Mouse (Mus musculus) gastrocnemius, adult 18-20 months (tissue): ENCODE measurements around the gene Sec24d. TPM values are rescaled to one million over a fixed set of nuclear protein-coding genes. Genes with fewer than 3 reads are reported as not detected.
A peak's percentile ranks its signal among the peaks of the same experiment; 100 is the strongest.

Experiments
- DNase-seq: peaks from one replicate; pipeline ENCODE4 v3.0.0; 2021; ENCODE audit warnings: low spot score
- total RNA-seq, 2 experiments: library from RNA; stranded (reverse); gene quantifications; 2 replicates each; pipeline ENCODE4 v1.2.3; 2021

Sec24d gene
- total RNA-seq, 2 experiments from 2014 or later = 4.9 to 9.4 TPM

DNA sequence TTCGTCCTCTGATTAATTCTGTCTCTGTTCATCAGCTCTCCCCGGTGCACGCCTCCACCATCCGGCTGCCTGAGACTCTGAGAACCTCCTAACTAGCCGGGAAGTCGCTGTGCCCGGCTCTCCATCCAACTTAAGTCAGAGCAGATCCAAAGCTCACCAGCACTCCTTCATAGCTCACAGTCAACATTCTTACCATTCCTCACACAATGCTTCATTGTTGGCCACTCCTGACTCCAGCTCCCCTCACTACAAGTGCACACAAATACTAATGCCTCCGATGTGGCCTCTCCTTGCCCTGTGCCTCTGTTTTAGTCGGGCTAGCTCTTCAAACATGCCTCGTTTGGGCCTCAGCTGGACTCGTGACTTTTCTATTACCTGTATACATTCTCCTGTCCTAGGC, 29.4 kb downstream of the Sec24d start:
- no peak for DNase-seq

DNA sequence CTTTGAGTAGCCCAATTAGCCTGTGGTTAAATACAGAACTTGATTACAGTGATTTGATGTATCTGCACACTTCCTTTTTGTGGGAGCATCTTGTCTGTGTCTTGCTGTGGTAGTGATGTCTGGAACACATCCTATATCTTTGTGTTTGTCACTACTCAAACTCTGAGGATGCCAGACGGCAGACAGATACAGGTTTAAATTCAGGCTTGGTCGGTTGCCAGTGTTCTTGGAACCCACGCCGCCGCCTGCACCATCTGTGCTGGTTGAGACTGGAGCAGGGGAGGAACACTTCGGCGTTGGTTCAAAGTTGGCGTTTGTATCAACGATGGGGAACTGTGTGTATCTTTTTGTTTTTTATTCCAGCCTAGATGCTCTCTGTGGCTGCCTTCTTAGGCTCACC, 31.0 kb downstream of the Sec24d start:
- no peak for DNase-seq

DNA sequence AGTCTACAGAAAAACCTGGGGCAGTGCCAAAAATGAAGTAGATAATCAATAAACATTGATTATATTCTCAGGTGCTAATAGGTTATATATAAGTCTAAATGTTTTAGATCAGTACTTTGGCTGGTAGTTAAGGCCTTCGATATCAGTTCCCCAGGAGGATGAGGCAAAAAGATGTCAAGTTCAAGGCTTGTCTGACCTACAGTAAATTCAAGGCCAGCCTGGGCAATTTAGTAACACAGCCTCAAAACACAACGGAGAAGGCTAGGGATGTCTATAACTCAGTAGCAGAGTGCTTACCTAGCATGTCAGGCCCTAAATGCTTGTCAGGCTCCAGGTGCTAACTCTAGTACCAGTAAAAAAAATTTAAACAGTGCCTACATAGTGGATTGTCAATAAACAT, 34.3 kb downstream of the Sec24d start:
- DNase-seq = no peak

DNA sequence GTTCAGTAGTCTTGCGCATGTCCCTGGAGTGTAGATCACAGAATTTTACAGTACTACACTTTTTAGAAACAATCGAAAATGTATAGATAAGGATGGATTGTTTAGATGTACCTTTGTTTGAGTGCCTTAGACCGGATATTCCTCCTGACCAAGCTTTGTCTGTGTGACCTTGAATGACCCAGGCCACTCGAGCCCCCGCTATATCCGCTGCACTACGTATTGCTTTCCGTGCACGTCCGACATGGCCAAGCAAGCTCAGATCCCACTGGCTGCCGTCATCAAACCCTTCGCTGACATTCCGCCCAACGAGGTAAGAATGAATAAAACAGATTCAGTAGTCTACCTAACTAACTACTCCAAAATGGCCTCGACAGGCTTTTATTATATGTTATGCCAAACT, 38.4 kb downstream of the Sec24d start:
- no peak for DNase-seq

DNA sequence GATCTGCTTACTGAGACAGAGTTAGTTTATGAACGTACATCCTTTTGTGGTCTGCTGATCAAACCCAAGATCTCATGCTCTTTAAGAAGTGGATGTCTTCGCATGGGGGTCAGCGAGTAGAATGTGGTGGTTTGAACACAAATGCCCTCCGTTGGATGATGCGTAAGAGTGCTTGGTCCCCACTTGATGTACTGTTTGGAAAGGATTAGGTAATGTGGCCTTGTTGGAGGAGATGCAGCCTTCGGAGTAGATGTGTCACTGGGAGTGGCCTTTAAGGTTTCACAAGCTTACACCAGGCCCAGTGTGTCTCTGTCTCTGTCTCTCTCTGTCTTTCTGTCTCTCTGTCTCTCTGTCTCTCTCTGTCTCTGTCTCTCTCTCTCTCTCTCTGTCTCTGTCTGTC, 40.2 kb downstream of the Sec24d start:
- DNase-seq = no peak

DNA sequence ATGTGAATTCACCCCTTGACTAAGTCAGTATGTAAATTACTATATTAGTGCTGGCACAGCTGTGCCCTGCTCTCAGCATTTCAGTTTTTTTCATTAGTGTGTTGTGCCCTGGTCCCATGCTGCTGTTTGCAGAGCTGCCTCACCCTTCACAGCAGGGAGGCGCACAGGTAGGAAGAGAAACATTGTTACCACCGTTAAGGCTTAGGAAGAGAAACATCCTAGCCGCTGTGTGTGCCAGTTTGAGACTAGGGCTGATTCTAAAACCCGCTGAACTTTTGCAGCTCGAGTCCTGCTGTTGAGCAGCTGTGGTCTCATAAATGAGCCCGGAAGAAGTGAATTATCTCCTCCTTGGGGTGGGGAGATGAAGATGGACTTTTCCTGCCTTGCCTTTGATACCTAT, 41.9 kb downstream of the Sec24d start:
- no peak for DNase-seq

DNA sequence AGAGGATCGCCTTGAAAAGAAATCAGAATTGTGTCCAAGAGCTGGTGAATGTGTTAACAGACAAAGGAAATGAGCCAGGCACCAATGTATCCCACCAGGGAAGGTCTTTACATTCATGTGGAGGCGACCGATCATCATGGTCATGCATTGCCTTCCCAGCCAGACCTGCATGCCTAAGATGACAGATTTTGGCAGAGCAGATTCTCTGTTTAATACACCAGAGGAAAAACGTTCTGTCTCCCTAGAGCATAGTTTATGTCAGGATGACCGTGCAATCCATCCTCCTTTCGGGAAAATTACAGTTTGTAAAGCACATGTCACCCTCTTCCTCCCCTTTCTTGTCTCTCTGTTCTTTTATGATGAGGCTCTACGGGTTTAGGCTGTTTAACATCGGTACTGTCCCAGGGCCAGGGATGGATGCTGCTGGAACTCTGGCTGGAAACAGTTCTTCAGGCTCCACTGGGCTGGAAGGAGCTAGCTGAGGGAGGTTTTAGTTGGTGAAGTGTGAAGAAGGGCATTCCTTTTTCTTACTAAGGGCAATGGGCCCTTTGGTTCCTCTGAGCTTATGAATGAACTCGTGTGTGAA, 45.3 kb downstream of the Sec24d start:
- DNase-seq = no peak

DNA sequence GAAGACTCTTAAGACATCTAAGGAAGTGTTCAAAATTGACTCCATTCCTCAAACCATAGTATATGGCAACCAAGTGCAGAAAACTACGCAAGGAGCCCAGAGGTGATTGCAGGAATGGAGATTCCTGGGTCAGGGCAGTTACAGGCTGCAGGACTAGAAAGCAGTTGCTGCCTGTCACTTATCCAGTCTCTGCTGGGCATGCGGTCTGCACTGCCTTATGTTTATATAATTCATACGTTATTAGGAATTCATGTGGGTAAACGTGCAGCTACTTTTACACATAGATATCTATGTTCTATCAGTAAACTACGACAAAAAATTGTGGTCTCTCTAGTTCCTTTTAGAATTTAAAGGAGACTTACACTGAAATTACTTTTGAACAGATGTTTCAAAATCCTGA, 46.2 kb downstream of the Sec24d start:
- no peak for DNase-seq

DNA sequence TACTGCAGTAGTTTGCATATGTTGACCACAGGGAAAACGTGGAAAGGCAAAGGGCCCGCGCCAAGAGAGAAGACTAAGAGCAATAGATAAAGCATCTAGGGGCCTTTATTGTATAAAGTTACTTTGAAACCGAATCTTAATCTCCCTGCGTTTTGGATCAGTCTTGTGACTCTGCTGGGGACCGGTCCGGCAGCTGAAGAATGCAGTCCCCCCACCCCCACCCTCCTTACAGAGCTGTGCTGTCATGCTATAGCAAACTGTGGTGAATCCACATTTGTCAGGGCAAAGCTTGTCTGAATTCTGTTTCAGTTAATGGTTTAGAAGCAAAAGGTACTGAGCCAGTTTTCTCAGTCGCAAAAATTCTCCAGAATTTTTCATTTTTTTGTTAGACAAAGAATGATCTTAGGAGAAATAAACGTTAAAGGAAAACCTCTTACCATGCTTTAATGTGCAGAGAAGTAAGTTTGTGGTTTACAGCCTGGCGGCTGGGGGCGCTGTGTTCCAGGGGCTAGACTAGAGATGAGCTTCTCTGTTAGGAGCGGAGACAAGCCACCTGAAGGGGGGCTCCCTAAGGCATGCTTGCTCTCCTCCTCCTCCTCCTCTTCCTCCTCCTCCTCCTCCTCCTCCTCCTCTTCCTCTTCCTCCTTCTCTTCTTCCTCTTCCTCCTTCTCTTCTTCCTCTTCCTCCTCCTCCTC, 46.8 kb downstream of the Sec24d start:
- no peak for DNase-seq

DNA sequence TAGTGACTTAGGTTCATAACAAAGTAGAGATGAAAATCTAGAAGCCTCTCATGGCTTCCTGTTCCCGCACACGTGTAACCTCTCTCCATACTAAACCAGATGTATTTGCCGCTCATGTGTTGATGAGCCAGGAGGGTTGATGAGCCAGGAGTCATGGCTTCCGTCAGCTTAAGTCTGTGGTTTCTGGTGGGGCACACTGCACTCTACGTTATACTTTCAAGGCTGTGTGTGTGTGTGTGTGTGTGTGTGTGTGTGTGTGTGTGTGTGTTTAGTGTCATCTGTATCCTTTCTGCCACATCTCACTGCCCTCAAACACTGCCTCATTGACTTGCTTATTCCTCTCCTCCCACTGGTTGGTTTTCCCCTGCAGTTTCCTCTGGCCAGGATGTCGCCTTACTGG, 48.8 kb downstream of the Sec24d start:
- DNase-seq = no peak

DNA sequence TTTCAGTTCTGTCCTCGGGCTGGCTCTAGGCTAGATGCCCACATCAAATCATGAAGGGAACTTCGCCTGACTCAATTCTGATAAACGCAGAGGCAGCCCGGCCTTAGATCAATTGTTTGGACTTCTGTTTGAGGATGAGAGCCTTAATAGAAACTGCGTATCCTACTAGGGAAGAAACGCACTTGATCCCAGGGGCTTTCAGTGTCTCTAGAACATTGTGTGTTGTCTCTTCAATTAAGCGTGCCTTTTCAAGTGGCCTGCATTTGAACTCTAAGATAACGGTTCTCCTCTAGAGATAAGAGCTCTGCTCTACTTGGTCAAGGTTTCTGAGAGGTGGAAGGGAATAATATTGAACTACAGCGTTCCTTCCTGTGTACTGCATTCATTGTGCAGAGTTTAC, 49.8 kb downstream of the Sec24d start:
- no peak for DNase-seq

DNA sequence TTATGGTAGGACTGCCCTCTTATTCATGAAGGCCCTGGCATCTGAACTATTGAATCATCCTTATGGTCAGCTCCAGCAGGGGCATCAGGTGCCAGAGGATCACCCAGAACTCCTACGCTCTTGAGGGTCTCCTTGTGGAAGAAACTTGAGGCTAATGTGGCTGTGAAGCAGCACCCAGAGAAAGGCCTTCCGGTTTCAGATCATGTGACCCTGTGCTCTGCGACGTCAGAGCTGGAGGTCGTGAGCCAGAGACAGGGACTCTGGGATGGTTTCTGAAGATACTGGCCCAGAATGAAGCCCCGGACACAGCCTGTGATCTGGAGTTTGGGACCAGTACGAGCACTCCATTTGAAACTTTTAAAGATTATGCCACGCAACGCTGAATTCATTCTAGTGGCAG, 53.1 kb downstream of the Sec24d start:
- DNase-seq = no peak

DNA sequence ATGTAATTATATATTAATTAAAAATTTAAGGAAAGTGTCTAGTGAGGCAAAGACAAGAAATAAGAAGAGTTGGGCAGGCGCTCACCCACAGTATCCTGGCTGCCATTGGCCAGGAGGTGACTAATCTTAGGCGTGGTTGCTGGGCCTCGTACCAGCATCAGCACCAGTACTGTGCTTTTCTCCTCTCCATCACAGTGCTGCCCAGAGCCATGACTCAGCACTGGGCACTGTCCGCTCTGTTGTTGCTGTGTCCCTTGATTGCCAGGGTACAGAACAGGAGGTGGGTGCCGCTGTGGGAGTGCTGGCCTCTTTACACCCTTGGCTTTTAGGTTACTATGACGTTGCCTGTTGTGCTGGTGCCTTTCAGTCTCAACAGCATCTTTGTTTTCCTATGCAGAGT, 54.4 kb downstream of the Sec24d start:
- DNase-seq = peak; percentile 62

DNA sequence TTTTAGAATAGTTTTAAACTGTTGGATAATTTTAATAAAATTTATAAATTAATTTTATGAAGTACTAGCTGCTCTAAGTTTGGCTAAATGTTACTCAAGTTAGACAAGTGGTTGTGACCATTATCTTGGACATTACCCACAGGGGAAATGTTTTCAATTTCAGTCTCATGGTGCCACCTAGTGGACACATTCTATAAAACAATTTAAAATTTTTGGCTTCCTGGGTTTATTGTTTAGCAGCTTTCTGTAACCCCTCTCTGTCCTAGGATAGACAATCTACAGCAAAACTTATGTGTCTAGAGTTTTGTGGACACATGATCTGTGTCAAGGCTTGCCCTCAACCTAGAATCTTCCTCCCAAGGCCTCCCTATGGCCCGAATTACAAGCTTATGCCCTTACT, 54.9 kb downstream of the Sec24d start:
- peak; percentile 68 for DNase-seq

DNA sequence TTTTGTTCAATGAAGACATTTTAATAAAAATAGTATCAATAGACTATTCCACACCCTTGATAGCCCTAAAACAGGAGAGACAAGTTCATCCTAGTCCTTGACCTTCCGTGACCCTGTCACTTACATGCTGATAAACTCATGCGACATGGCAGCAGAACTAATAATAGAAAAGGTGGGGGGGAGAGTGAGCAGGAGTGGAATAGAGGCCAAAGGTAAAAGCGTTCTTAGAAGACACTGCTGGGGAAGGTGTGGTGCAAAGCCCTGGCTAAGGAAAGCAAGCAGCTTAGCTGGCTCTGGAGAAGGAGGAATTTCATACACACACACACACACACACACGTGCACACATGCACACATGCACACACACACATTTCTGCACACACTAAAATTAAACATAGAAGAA, 57.1 kb downstream of the Sec24d start:
- no peak for DNase-seq

DNA sequence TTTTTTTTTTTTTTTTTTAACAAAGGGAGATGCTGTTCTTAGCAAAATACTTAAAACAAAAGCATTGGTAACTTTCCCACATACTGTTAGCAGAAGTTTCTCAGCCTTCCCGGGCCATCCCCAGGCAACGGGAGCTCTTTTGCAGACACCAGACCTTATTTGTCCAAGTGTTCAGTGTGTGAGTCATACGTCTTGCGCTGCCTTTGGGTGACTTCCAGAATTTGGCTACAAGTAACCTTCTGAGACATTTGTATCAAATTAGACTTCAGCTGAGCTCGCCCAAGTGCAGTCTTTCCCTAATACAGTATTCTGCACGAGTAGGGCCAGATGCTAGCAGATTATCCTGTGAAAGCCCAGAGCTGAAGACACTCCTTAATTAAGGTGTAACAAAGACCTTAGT, 62.0 kb downstream of the Sec24d start:
- peak; percentile 91 for DNase-seq

DNA sequence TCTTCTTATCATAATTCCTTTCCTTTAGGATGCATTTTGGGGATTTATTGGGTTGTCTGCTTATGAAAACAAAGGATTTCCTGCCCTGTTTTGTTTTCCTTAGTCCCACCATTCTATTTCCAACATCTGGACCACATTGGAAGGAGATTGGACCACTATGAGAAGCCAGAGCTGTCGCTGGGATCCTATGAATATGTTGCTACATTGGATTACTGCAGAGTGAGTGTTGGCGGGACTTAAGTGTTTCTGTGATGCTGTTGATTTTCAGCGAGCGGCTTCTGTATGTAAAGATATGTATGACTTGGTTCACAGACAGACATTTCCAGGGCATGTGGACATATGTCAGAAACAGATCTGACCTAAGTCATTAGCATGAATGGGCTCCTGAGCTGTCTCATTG, 63.0 kb downstream of the Sec24d start:
- DNase-seq = no peak

DNA sequence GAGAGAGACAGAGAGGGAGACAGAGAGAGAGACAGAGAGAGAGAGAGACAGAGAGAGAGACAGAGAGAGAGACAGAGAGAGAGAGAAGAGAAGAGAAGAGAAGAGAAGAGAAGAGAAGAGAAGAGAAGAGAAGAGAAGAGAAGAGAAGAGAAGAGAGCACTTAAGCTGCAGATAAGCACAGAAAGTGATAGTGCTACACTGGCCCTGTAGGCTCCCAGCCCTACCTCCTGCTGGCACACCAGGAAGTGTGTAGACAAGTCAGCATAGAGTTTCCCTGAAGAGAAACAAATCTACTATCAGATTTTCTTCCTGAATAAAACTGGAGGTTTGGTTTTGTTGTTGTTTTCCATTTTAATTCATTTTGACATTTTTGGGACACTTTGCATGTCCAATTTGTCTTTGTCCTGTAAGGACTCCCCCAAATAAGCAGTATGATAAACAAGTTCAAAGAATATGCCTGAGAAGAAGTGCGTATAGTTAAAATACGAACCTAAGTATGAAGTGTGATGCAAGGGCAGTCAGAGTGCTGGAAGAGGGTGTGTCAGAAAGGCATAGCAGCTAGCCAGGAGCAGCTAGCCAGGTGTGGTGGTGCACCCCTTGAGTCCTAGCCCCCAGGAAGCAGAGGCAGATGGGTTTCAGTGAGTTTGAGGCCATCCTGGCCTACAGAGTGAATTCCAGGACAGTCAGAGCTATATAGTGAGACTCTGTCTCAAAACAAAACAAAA, 65.2 kb downstream of the Sec24d start:
- DNase-seq = no peak

DNA sequence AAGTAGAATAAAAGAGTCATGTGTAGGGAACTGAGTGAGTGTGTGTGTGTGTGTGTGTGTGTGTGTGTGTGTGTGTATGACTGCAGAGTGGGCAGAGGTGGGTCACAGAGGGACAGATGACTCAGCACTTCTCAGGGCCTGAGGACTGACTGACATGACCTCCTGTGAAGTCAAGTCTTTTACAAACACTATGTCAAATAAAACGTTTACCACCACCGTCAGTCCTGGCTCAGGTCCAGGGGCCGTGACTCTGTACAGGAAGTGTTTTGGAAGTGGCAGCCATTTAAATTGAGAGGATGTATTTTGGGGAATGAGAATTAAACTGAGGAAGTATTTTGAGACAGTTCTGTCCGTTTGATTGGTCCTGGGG, 65.8 kb downstream of the Sec24d start:
- DNase-seq = no peak

DNA sequence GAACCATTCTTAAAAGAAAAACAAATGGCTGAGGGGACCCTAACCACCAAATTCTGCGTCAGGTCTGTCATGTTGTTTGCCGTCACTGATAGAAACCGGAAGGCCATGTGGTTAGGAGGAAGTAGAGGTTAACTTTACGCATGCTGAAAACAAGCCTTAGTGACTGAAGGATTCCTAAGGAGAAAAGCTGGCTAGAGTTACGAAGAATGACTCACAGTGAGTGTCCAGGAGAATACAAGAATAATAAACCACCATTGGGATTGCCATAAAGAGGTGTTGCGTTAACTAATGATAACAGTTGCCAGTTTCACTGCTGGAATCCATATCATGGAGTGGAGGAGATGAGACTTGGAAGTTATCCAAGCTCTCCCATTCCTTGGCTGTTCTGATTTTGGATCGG, 67.7 kb downstream of the Sec24d start:
- no peak for DNase-seq

DNA sequence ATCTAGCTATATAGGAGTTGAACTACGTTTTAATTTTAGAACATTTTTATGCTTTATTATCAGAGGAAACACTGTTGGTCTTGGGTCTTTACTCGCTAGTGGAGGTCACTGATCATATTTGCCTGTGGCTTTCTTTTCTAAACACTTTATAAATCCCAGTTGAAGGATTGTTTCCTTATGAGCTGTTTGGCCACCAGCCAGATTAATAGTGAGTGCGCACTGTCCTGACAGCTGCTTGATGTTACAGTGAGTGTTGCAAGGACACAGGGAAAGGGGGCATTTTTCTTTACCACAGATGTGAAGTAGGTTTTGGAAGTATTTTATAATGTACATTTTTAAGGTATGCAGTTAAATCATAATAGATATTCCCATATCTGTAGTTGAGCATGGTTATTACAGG, 68.2 kb downstream of the Sec24d start:
- DNase-seq = no peak

DNA sequence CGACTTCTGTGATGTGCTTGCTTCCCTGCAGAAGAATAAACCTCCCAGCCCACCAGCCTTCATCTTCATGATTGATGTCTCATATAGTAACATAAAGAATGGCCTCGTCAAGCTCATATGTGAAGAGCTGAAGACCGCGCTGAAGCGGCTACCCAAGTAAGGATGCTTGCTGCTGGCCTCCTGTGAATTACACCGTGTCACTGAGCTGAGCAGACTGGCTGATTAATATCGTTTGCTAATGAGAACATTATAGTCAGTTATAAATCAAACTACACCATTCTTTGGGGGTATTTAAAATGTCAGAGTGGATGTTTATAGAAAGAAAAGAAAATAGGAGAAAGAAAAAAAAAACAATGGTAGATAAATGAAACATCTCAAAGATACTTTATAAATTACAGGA, 69.2 kb downstream of the Sec24d start:
- no peak for DNase-seq

DNA sequence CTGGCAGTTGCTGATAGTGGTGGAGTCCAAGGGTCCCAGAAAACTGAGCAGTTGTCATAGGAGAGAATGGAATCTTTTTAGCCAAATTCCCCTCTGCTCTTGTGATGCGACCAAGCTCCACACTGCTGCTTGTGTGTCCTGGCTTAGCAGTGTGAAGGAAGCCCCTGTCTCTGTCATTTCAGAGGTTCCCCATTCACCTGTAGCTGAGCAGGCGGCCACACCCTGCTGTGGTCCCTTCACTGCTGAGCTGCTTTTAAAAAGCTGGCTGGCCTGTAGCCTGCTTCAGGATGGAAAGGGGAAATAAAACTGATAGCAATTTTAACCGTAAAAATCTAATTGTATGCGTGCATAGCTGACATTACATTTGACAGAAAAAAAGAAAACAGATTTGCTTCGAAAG, 69.7 kb downstream of the Sec24d start:
- no peak for DNase-seq
